Mouse (Mus musculus): ENCODE measurements around the gene Zdhhc17. TPM values are rescaled to one million over a fixed set of nuclear protein-coding genes. Genes with fewer than 3 reads are reported as not detected.

Zdhhc17 gene
- polyA plus RNA-seq, 1 experiment from 2014 or later = 16.8 TPM

DNA sequence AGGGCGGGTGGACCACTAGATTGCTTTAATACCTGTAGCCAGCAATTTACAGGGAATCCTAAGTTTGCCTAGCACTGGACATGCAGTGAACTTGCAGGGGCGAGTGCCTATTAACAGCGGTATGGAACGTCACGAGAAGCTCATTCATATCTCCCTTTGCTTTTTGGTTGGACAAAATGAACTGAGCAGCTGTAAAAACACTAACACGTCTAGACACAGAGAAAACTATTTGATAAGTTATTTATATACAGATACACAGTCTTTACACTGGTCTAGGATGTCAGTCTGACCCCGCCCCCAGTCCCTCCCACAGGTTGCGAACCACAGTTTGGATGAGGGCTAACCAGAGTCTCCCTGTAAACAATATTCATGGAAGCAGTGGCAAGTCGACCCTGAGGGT is 67.1 kb downstream of the Zdhhc17 start:
- no peak overlapping the region for H3K4me3 ChIP-seq (ENCODE audit: low read depth, low read length)
- TF ChIP-seq CTCF (IDR thresholded peaks at IDR 0.05) (no peak), EP300 (IDR thresholded peaks at IDR 0.05) (no peak)
- ATAC-seq = no peak
- H3K9ac ChIP-seq (replicated peaks; ENCODE audit: low read depth) = no peak overlapping the region
- WGBS = 80% methylated on average over 9 of the region's 9 CpGs
- no peaks in the 10 kb centered on the region for H3K9me3 ChIP-seq (ENCODE audit: low read length)
- no peaks in the 10 kb centered on the region; the same call in 1 of the 2 replicates for H3K4me1 ChIP-seq (ENCODE audit: insufficient read depth, low read depth, low read length)
- no peak overlapping the region for H3K4me2 ChIP-seq (replicated peaks; ENCODE audit: low read depth, low read length)
- DNase-seq (ENCODE audit: low spot score) = no peak
- H3K27ac ChIP-seq (ENCODE audit: low read length) = no peak overlapping the region
- H3K27me3 ChIP-seq (replicated peaks; ENCODE audit: insufficient read depth, low read length) = no peaks in the 10 kb centered on the region
- H3K36me3 ChIP-seq (ENCODE audit: insufficient read depth, low read length) = no peaks in the 10 kb centered on the region; the same call in 1 of the 2 replicates

DNA sequence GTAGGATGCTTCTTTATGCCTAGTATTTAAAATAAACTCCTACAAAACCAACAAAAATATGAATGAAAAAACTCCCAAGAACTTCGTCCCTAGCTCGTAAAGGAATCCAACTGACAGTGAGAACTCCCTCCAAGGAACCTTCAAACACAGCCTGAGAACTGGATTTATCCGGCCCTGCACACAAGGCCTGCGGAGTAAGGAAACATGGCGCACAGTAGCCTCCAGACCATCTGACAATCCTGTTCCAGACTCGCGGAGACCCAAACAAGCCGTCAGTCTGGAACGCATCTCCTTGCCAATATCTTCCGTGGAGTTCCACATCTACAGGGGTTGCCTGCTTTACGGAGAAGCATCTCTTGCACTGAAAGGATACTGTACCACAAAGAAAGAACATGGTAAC is 68.0 kb downstream of the Zdhhc17 start:
- WGBS = 93% methylated on average over 11 of the region's 11 CpGs
- H3K9me3 ChIP-seq (ENCODE audit: low read length) = no peaks in the 10 kb centered on the region
- H3K4me2 ChIP-seq (replicated peaks; ENCODE audit: low read depth, low read length) = no peak overlapping the region
- H3K27me3 ChIP-seq (replicated peaks; ENCODE audit: insufficient read depth, low read length) = no peaks in the 10 kb centered on the region
- ATAC-seq (no peak), DNase-seq (ENCODE audit: low spot score) (no peak)
- no peak overlapping the region for H3K4me3 ChIP-seq (ENCODE audit: low read depth, low read length)
- H3K4me1 ChIP-seq (ENCODE audit: insufficient read depth, low read depth, low read length) = no peaks in the 10 kb centered on the region; the same call in 1 of the 2 replicates
- TF ChIP-seq EP300 (IDR thresholded peaks at IDR 0.05) (no peak), CTCF (IDR thresholded peaks at IDR 0.05) (no peak)
- no peaks in the 10 kb centered on the region; the same call in 1 of the 2 replicates for H3K36me3 ChIP-seq (ENCODE audit: insufficient read depth, low read length)
- H3K27ac ChIP-seq (ENCODE audit: low read length) = no peak overlapping the region
- no peak overlapping the region for H3K9ac ChIP-seq (replicated peaks; ENCODE audit: low read depth)

DNA sequence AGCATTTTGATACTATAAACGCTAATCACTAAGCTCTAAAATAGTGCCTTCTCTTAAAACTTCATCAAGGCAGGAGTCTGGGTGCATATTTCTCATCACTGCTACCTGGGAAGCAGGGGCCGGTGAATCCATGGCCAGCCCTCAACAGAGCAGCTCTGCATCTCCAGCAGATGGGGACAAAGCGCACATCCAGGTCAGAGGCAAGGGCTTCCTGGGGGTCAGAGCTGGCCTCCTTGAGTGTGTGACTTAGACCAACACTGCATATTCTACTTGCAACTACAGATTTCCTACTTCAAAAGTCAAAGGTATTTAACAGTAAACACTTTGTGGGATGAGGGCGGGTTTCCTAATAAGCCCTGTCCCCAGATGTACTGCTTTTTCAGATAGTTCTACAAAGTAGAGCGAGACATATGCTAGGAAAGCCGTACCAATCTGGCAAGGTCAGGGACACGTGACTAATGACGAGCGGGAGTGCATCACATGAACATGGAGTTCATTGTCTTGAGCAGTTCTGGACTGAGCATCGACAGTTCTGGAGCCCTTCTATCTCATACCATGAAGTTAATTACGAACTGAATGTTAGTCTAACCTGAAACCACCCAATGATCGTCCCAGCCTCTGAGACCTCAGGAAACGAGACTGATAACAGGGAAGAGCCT is 69.1 kb downstream of the Zdhhc17 start:
- no peaks in the 10 kb centered on the region; the same call in 1 of the 2 replicates for H3K4me1 ChIP-seq (ENCODE audit: insufficient read depth, low read depth, low read length)
- no peaks in the 10 kb centered on the region; the same call in 1 of the 2 replicates for H3K36me3 ChIP-seq (ENCODE audit: insufficient read depth, low read length)
- DNase-seq (ENCODE audit: low spot score) (no peak), ATAC-seq (0 out of 2 replicates have a peak, but pooled peaks have one; percentile 32)
- H3K9ac ChIP-seq (replicated peaks; ENCODE audit: low read depth) = no peak overlapping the region
- H3K4me3 ChIP-seq (ENCODE audit: low read depth, low read length) = no peak overlapping the region
- WGBS = 73% methylated on average over 13 of the region's 13 CpGs
- no peaks in the 10 kb centered on the region for H3K9me3 ChIP-seq (ENCODE audit: low read length)
- no peak overlapping the region for H3K27ac ChIP-seq (ENCODE audit: low read length)
- no peak overlapping the region for H3K4me2 ChIP-seq (replicated peaks; ENCODE audit: low read depth, low read length)
- no peak for TF ChIP-seq EP300 (IDR thresholded peaks at IDR 0.05)
- peak; percentile 39 for TF ChIP-seq CTCF (IDR thresholded peaks at IDR 0.05)
- no peaks in the 10 kb centered on the region for H3K27me3 ChIP-seq (replicated peaks; ENCODE audit: insufficient read depth, low read length)

DNA sequence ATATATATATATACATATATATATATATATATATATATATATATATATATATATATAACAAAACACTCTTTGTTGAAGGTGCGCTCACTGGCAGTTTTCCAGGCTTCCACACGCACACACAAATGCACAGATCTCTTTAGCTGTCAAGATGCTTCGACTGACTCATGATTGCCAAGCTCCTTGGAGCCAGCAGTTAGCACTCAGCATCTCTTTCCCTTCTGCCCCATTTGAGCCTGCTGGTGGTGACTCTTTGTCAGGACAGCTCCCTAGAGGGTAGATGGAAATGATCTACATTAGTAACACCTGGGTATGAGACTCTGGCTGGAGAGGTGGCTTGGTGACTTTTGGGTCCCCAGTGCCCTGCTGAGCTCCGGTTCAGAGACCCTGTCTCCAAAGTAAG is 70.2 kb downstream of the Zdhhc17 start:
- Histone ChIP-seq H3K9me3 (ENCODE audit: low read length) (no peaks in the 10 kb centered on the region), H3K9ac (replicated peaks; ENCODE audit: low read depth) (no peak overlapping the region), H3K27ac (ENCODE audit: low read length) (no peak overlapping the region), H3K4me1 (ENCODE audit: insufficient read depth, low read depth, low read length) (no peaks in the 10 kb centered on the region; the same call in 1 of the 2 replicates), H3K4me2 (replicated peaks; ENCODE audit: low read depth, low read length) (no peak overlapping the region), H3K36me3 (ENCODE audit: insufficient read depth, low read length) (no peaks in the 10 kb centered on the region; the same call in 1 of the 2 replicates), H3K4me3 (ENCODE audit: low read depth, low read length) (no peak overlapping the region), H3K27me3 (replicated peaks; ENCODE audit: insufficient read depth, low read length) (no peaks in the 10 kb centered on the region)
- DNase-seq (ENCODE audit: low spot score) = no peak
- TF ChIP-seq CTCF (IDR thresholded peaks at IDR 0.05) = no peak
- no peak for TF ChIP-seq EP300 (IDR thresholded peaks at IDR 0.05)
- ATAC-seq = no peak
- WGBS = 52% methylated on average over 4 of the region's 4 CpGs

DNA sequence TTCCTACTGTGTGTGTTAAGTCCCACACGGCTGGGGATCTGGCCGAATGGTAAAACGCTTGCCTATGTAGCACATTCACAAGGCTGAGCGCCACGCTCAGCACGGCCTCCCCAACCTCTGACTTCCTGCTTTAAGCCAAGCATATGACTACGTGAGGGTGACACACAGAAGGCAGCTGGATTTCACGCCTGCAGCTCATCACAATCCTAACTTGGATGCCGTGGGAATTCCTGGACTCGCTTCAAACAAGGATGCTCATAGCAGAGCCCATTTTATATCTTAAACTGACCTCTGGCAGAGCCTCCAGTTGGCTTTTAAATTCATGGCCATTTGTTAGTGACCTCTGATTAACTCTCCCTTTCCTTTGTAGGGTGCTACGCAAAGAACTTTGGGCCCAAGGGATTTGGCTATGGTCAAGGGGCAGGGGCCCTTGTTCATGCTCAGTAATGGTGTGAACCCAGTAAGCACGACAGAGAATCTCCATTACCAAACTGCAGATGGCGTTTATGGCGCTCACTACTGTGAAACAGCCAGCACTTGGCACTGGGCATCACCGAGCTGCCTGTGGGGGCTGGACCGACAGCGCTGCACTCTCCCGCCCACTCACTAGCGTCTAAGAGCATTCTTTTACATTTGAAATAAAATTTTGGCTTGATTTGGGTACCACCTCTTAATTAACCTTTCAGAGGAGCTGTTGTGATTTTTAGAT is 70.9 kb downstream of the Zdhhc17 start:
- H3K4me1 ChIP-seq (ENCODE audit: insufficient read depth, low read depth, low read length) = no peaks in the 10 kb centered on the region; the same call in 1 of the 2 replicates
- no peak overlapping the region for H3K27ac ChIP-seq (ENCODE audit: low read length)
- no peaks in the 10 kb centered on the region for H3K27me3 ChIP-seq (replicated peaks; ENCODE audit: insufficient read depth, low read length)
- no peak overlapping the region for H3K4me2 ChIP-seq (replicated peaks; ENCODE audit: low read depth, low read length)
- no peaks in the 10 kb centered on the region for H3K9me3 ChIP-seq (ENCODE audit: low read length)
- no peak for TF ChIP-seq EP300 (IDR thresholded peaks at IDR 0.05)
- no peak for TF ChIP-seq CTCF (IDR thresholded peaks at IDR 0.05)
- no peak overlapping the region for H3K4me3 ChIP-seq (ENCODE audit: low read depth, low read length)
- no peak overlapping the region for H3K9ac ChIP-seq (replicated peaks; ENCODE audit: low read depth)
- no peak for DNase-seq (ENCODE audit: low spot score)
- peak; percentile 25; the same call in 1 of the 2 replicates for ATAC-seq
- no peaks in the 10 kb centered on the region; the same call in 1 of the 2 replicates for H3K36me3 ChIP-seq (ENCODE audit: insufficient read depth, low read length)
- WGBS = 74% methylated on average over 19 of the region's 19 CpGs

DNA sequence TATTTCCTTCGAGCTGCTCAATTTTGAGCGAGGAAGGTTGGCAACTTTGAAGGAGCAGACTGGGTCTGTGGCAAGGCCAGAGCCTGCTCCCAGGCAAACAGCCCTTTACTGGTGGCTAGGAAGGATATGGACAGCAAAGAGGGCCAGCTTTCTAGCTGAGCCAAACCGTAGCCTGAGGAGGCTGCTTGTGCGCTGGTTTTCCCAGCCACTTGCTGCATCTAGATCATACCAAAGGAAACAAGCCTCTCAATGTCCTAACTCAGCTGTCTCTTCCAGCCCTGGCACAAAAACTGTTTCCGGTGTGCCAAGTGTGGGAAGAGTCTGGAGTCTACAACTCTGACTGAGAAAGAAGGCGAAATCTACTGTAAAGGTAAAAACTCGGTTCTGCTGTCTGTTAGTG is 71.6 kb downstream of the Zdhhc17 start:
- H3K4me3 ChIP-seq (ENCODE audit: low read depth, low read length) = no peak overlapping the region
- H3K4me1 ChIP-seq (ENCODE audit: insufficient read depth, low read depth, low read length) = no peaks in the 10 kb centered on the region; the same call in 1 of the 2 replicates
- no peak overlapping the region for H3K27ac ChIP-seq (ENCODE audit: low read length)
- DNase-seq (ENCODE audit: low spot score) (no peak), ATAC-seq (no peak)
- no peaks in the 10 kb centered on the region for H3K27me3 ChIP-seq (replicated peaks; ENCODE audit: insufficient read depth, low read length)
- no peak overlapping the region for H3K4me2 ChIP-seq (replicated peaks; ENCODE audit: low read depth, low read length)
- H3K9ac ChIP-seq (replicated peaks; ENCODE audit: low read depth) = no peak overlapping the region
- TF ChIP-seq EP300 (IDR thresholded peaks at IDR 0.05) (no peak), CTCF (IDR thresholded peaks at IDR 0.05) (no peak)
- H3K9me3 ChIP-seq (ENCODE audit: low read length) = no peaks in the 10 kb centered on the region
- WGBS = 88% methylated on average over 7 of the region's 7 CpGs
- H3K36me3 ChIP-seq (ENCODE audit: insufficient read depth, low read length) = no peaks in the 10 kb centered on the region; the same call in 1 of the 2 replicates

All from lung, postnatal 0 days (tissue).